Mouse (Mus musculus): Measurements from ENCODE around the gene Tfrc. TPM values are rescaled to one million over a fixed set of nuclear protein-coding genes. Genes with fewer than 3 reads are reported as not detected.

Tfrc gene
- polyA plus RNA-seq, 1 experiment from 2014 or later, result 43.6 TPM

DNA sequence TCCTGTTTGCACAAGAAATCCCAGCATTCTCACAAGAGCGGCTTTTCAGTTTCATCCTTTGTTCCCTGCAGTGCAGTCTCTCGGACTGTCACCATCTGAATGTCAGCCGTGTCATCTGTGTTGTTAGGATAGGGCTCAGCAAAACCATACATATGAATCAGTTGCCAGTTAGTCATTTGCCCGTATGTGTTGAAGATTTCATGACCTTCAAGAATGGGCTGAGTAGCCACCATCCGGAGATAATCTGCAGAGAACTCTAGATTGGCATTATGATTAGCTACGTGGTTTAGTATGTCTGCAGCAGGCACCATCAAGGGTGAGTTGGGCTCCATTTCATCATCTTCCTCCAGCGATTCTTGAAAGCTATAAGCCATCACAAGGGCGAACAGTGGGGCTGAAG lies 17.2 kb upstream of the Tfrc start:
- no peaks in the 10 kb centered on the region for H3K27me3 ChIP-seq (ENCODE audit: control insufficient read depth, insufficient read depth, low read length)
- H3K27ac ChIP-seq (ENCODE audit: low read depth, low read length), result no peak overlapping the region
- ATAC-seq (ENCODE audit: low read depth), result no peak
- H3K4me2 ChIP-seq (ENCODE audit: low read depth, low read length), result no peak overlapping the region
- H3K36me3 ChIP-seq (ENCODE audit: control insufficient read depth, insufficient read depth, low read length), result no peaks in the 10 kb centered on the region
- H3K9ac ChIP-seq (replicated peaks; ENCODE audit: low read depth, low read length), result no peak overlapping the region
- H3K4me3 ChIP-seq (ENCODE audit: low read depth, low read length), result no peak overlapping the region
- no peaks in the 10 kb centered on the region for H3K4me1 ChIP-seq (ENCODE audit: control insufficient read depth, insufficient read depth, low read length)
- H3K9me3 ChIP-seq (ENCODE audit: control insufficient read depth, low read length), result no peaks in the 10 kb centered on the region
- WGBS, result 86% methylated on average over 8 of the region's 8 CpGs

GRCm38 (mm10) chr16:32593283-32593805 lies 15.4 kb upstream of the Tfrc start:
- no peaks in the 10 kb centered on the region for H3K27me3 ChIP-seq (ENCODE audit: control insufficient read depth, insufficient read depth, low read length)
- no peaks in the 10 kb centered on the region for H3K9me3 ChIP-seq (ENCODE audit: control insufficient read depth, low read length)
- H3K36me3 ChIP-seq (ENCODE audit: control insufficient read depth, insufficient read depth, low read length), result no peaks in the 10 kb centered on the region
- no peak overlapping the region for H3K9ac ChIP-seq (replicated peaks; ENCODE audit: low read depth, low read length)
- H3K4me3 ChIP-seq (ENCODE audit: low read depth, low read length), result no peak overlapping the region
- H3K4me2 ChIP-seq (ENCODE audit: low read depth, low read length), result no peak overlapping the region
- WGBS, result 94% methylated on average over 5 of the region's 5 CpGs
- no peaks in the 10 kb centered on the region for H3K4me1 ChIP-seq (ENCODE audit: control insufficient read depth, insufficient read depth, low read length)
- no peak overlapping the region for H3K27ac ChIP-seq (ENCODE audit: low read depth, low read length)
- no peak for ATAC-seq (ENCODE audit: low read depth)

- Histone ChIP-seq H3K9me3 (ENCODE audit: control insufficient read depth, low read length) (no peaks in the 10 kb centered on the region), H3K27me3 (ENCODE audit: control insufficient read depth, insufficient read depth, low read length) (no peaks in the 10 kb centered on the region), H3K27ac (ENCODE audit: low read depth, low read length) (no peak overlapping the region), H3K4me3 (ENCODE audit: low read depth, low read length) (no peak overlapping the region), H3K36me3 (ENCODE audit: control insufficient read depth, insufficient read depth, low read length) (no peaks in the 10 kb centered on the region), H3K9ac (replicated peaks; ENCODE audit: low read depth, low read length) (no peak overlapping the region), H3K4me2 (ENCODE audit: low read depth, low read length) (no peak overlapping the region), H3K4me1 (ENCODE audit: control insufficient read depth, insufficient read depth, low read length) (no peaks in the 10 kb centered on the region)
- WGBS, result 85% methylated on average over 5 of the region's 5 CpGs
- no peak for ATAC-seq (ENCODE audit: low read depth)
Observed at GRCm38 (mm10) chr16:32593916-32594315, 14.8 kb upstream of the Tfrc start.

DNA sequence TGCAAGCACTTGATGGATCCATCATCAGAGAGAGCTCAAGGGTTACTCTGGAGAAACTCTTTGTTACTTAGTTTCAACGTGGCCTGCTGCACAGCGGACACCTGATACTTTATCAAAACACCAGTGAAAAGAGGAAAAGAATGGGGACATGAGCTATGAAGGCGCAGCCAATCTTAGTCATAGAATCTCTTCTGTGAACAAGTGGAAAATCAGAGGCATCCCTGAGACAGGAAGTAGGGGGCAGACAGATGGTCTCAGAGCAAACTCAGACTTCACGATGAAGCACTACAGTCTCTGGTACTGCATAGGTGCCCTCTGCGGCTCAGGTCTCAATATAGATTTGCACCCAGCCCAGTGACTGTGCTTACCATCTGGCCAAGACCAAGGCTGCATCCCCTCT lies 14.0 kb upstream of the Tfrc start:
- Histone ChIP-seq H3K4me3 (ENCODE audit: low read depth, low read length) (no peak overlapping the region), H3K9me3 (ENCODE audit: control insufficient read depth, low read length) (no peaks in the 10 kb centered on the region), H3K9ac (replicated peaks; ENCODE audit: low read depth, low read length) (no peak overlapping the region), H3K27ac (ENCODE audit: low read depth, low read length) (no peak overlapping the region), H3K4me2 (ENCODE audit: low read depth, low read length) (no peak overlapping the region), H3K4me1 (ENCODE audit: control insufficient read depth, insufficient read depth, low read length) (no peaks in the 10 kb centered on the region), H3K27me3 (ENCODE audit: control insufficient read depth, insufficient read depth, low read length) (no peaks in the 10 kb centered on the region), H3K36me3 (ENCODE audit: control insufficient read depth, insufficient read depth, low read length) (no peaks in the 10 kb centered on the region)
- no peak for ATAC-seq (ENCODE audit: low read depth)
- WGBS, result 84% methylated on average over 5 of the region's 5 CpGs

DNA sequence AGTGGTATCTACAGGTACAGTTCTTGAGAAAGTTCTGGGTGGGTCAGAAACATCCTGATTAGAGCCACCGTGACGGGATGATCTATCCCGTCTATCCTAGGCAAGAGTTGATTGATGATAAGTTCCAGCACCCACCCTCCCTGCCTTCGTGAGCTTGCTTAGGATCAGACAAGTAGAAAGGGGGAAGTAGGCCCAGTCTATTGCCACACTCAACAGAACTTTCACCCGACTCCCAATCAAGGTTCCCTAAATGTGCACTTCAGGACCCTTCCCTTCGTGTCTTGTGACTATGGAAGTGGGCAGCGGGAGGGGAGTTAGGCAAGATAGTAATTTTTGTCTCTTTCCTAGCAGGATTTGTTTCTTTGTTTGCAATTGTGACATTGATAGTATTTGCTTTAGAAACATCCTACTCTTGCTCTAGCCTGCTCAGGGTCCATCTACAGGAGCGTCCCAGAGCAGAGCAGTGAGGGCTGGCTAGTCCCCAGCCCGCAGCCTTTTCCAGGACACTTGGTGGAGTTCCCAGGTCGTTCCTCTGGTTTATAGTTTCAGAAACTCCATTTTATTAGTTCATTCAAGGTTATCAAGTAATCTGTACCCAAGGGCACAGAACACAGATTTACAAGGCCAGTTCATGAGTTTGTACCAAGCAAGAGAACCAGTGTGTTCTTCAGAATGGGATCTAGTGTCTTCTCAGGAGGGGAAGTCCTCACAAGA lies 13.4 kb upstream of the Tfrc start:
- Histone ChIP-seq H3K27ac (ENCODE audit: low read depth, low read length) (no peak overlapping the region), H3K4me3 (ENCODE audit: low read depth, low read length) (no peak overlapping the region), H3K36me3 (ENCODE audit: control insufficient read depth, insufficient read depth, low read length) (no peaks in the 10 kb centered on the region), H3K4me2 (ENCODE audit: low read depth, low read length) (no peak overlapping the region), H3K9me3 (ENCODE audit: control insufficient read depth, low read length) (no peaks in the 10 kb centered on the region), H3K9ac (replicated peaks; ENCODE audit: low read depth, low read length) (no peak overlapping the region), H3K4me1 (ENCODE audit: control insufficient read depth, insufficient read depth, low read length) (no peaks in the 10 kb centered on the region), H3K27me3 (ENCODE audit: control insufficient read depth, insufficient read depth, low read length) (no peaks in the 10 kb centered on the region)
- ATAC-seq (ENCODE audit: low read depth), result no peak
- WGBS, result 89% methylated on average over 10 of the region's 10 CpGs

- WGBS, result 28% methylated on average over 4 of the region's 4 CpGs
- Histone ChIP-seq H3K9ac (replicated peaks; ENCODE audit: low read depth, low read length) (no peak overlapping the region), H3K4me3 (ENCODE audit: low read depth, low read length) (no peak overlapping the region), H3K9me3 (ENCODE audit: control insufficient read depth, low read length) (no peaks in the 10 kb centered on the region), H3K36me3 (ENCODE audit: control insufficient read depth, insufficient read depth, low read length) (no peaks in the 10 kb centered on the region), H3K27me3 (ENCODE audit: control insufficient read depth, insufficient read depth, low read length) (no peaks in the 10 kb centered on the region), H3K4me2 (ENCODE audit: low read depth, low read length) (no peak overlapping the region), H3K4me1 (ENCODE audit: control insufficient read depth, insufficient read depth, low read length) (no peaks in the 10 kb centered on the region), H3K27ac (ENCODE audit: low read depth, low read length) (no peak overlapping the region)
- no peak for ATAC-seq (ENCODE audit: low read depth)
Observed at GRCm38 (mm10) chr16:32597909-32598381, 10.8 kb upstream of the Tfrc start.

DNA sequence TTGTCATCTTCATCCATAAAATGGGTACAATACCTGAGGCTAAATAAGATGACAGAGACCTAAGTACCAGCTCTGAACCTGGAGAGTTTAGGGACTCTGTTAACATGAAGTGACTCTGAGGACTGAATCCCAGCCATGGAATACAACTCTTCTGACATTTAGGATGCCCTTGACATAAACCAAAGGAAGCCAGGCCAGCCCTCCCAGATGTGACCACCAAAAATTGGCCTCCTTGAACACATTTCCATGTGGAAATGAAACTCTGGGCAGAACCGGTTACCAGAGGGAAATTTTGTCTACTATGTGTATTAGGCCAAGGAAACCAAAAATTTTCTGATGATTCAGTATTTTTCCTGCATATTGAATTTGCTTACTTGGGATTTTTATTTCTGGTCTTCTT lies 9.6 kb upstream of the Tfrc start:
- H3K4me3 ChIP-seq (ENCODE audit: low read depth, low read length), result no peak overlapping the region
- no peaks in the 10 kb centered on the region for H3K4me1 ChIP-seq (ENCODE audit: control insufficient read depth, insufficient read depth, low read length)
- no peak overlapping the region for H3K9ac ChIP-seq (replicated peaks; ENCODE audit: low read depth, low read length)
- no peaks in the 10 kb centered on the region for H3K36me3 ChIP-seq (ENCODE audit: control insufficient read depth, insufficient read depth, low read length)
- no peak overlapping the region for H3K27ac ChIP-seq (ENCODE audit: low read depth, low read length)
- no peaks in the 10 kb centered on the region for H3K27me3 ChIP-seq (ENCODE audit: control insufficient read depth, insufficient read depth, low read length)
- no peaks in the 10 kb centered on the region for H3K9me3 ChIP-seq (ENCODE audit: control insufficient read depth, low read length)
- no peak for ATAC-seq (ENCODE audit: low read depth)
- WGBS, result 94% methylated on average over 1 of the region's 1 CpGs
- H3K4me2 ChIP-seq (ENCODE audit: low read depth, low read length), result no peak overlapping the region

GRCm38 (mm10) chr16:32602193-32602685 lies 6.5 kb upstream of the Tfrc start:
- WGBS, result 89% methylated on average over 3 of the region's 3 CpGs
- ATAC-seq (ENCODE audit: low read depth), result no peak
- Histone ChIP-seq H3K36me3 (ENCODE audit: control insufficient read depth, insufficient read depth, low read length) (no peaks in the 10 kb centered on the region), H3K4me1 (ENCODE audit: control insufficient read depth, insufficient read depth, low read length) (no peaks in the 10 kb centered on the region), H3K4me2 (ENCODE audit: low read depth, low read length) (no peak overlapping the region), H3K4me3 (ENCODE audit: low read depth, low read length) (no peak overlapping the region), H3K9ac (replicated peaks; ENCODE audit: low read depth, low read length) (no peak overlapping the region), H3K27ac (ENCODE audit: low read depth, low read length) (no peak overlapping the region), H3K9me3 (ENCODE audit: control insufficient read depth, low read length) (no peaks in the 10 kb centered on the region), H3K27me3 (ENCODE audit: control insufficient read depth, insufficient read depth, low read length) (no peaks in the 10 kb centered on the region)

- H3K4me3 ChIP-seq (ENCODE audit: low read depth, low read length), result peak overlapping the region; percentile 78; the same call in 1 of the 2 replicates
- no peaks in the 10 kb centered on the region for H3K9me3 ChIP-seq (ENCODE audit: control insufficient read depth, low read length)
- no peak overlapping the region for H3K9ac ChIP-seq (replicated peaks; ENCODE audit: low read depth, low read length)
- no peak for ATAC-seq (ENCODE audit: low read depth)
- 46% methylated on average over 7 of the region's 7 CpGs for WGBS
- peak overlapping the region; percentile 78 for H3K4me2 ChIP-seq (ENCODE audit: low read depth, low read length)
- no peaks in the 10 kb centered on the region for H3K27me3 ChIP-seq (ENCODE audit: control insufficient read depth, insufficient read depth, low read length)
- no peak overlapping the region; the same call in 1 of the 2 replicates for H3K27ac ChIP-seq (ENCODE audit: low read depth, low read length)
- H3K36me3 ChIP-seq (ENCODE audit: control insufficient read depth, insufficient read depth, low read length), result no peaks in the 10 kb centered on the region
- H3K4me1 ChIP-seq (ENCODE audit: control insufficient read depth, insufficient read depth, low read length), result peaks cover 11% of the 10 kb centered on the region
Observed at GRCm38 (mm10) chr16:32607562-32608343, 967 bp upstream of the Tfrc start.

Measured in neural tube, embryonic 14.5 days (tissue).